Mouse (Mus musculus) cerebellum, postnatal 36 days (tissue): ENCODE measurements at regions not wholly inside any gene's neighbourhood (a gene's known extent, or its start where the extent isn't known, plus 50 kb on each side); places are given as distances from the start of the nearest gene placed in this dataset.

Experiments used
- DNase-seq, 2 experiments: peaks; one replicate each; pipeline ENCODE4 v3.0.0; 2021 to 2022; ENCODE audit warnings: mixed read lengths in 2 of 2

DNA sequence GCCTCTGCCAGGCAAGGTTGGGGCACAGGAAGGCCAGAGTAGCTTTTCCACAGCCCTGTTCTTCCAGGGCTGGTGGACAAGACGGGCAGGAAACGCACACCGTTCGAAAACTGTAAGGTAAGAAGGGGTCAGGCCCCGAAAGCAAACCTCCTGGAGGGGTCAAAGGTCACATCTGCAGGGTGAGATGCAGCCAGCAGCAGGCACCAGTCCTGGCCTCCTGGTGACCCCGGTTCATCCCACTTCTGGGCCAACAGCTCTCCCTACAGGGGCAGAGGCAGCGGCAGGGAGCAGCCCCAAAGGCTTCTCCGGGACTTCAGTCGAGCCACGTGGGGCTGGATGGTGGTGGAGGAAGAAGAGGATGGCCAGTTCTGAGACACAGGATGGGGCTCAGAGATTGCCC lies 98.3 kb downstream of the Rplp1 start:
- no peak for DNase-seq

DNA sequence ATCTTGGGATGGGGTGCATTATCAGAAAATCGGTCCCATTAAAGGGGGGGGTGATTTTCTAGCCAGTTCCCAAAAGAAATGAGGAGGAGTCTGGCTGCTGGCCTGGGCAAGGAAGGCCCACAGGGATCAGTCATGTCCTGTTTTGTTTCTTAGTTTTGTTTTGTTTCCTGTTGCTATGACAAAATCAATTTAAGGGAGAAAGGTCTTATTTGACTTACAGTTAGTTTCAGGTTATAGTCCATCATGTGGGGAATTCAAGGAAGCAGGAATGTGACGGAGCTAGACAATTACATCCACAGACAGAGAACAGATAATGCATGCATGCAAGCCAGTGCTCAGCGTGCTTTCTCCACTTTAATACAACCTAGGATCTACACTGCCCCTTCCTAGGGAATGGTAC lies 101.1 kb downstream of the Rplp1 start:
- no peak for DNase-seq

DNA sequence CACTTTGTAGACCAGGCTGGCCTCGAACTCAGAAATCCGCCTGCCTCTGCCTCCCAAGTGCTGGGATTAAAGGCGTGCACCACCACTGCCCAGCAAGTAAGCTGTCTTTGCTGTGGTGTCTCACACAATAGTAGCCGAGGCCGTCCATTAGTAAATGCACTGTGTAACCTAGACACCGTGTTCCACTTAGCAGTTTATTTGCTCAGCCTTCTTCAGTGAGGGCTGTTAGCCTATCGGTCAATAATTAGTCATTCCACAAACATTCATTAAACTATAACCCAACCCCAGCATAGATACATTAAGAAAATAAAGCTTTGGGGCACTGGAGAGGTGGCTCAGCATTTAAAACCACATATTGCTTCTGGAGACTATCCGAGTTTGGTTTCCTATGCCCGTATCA lies 102.0 kb downstream of the Rplp1 start:
- no peak for DNase-seq

DNA sequence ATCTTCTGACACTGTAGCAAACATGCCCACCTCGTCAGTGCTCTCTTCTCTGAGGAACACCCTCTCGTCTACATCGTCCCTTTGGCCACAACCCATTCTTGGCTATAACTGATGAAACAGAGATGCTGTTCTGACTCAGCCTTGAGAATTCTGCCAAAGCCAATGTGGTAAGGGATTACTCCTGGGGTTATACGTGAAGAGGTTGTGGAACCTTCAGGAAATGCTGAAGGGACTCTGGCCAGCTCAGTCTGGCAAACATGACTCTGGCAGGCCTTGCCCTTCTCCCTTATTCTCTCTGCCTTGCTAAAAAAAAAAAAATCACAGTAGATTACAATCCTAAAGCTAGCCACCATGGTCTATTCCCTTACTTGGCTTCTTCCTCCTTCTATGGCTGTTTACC lies 103.9 kb downstream of the Rplp1 start:
- no peak for DNase-seq

DNA sequence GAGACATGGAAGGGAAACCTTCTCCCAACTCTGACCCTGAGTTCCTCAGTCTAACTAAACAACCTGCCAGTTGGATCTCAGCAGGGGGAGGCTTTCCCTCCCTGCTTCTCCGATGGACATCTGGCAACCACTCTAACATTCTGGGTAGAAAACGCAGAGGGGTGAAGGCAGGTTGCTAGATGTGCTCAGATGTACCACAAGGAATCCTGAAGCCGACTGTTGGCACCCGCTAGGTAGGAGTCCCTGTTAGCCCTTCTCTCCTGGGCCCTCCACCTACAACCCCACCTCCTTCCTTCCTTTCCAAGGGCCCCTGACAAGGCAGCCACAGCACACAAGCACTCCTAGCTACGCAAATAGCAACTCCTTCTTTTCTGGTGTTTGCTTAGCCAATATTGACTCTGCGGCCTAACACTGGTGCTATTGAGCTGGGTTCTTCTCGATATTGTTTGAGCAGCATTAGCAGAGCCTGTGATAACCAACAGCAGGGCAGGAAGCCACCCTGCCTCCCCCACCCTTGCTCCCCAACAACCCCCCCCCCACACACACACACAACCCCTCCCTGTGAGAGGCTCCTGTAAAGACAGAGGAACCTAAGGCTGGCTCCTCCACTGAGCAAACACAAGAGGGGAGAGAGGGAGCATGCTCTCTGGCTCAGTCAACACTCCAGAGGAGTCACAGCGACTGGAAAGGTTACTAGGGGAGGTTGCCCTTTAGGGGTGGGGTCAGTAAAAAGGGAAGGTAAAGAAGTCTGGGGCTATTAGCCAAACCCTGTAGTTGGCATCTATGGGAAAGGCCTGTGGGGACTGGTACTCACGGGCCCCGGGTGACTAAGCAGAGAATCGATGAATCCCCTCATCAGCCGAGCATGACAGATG lies 105.8 kb downstream of the Rplp1 start:
- no peak for DNase-seq

DNA sequence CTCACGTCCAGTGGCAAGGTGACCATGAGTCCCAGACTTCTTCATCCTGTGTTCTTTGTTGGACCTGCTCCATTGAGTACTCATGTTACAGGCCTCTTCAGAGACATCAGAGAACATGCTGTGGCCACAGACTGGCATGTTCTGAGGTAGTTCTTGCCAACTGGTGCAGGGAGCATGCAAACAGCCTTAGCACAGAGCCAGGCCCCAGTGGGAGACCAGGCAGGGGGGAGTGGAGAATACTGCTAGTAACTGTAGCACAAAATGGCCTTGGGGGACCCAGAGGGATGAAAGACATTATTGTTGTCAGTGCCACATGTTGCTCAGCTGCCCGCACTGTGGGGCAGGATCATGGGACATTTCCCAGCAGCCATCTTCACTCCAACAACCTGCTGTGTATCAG lies 108.4 kb downstream of the Rplp1 start:
- no peak for DNase-seq

DNA sequence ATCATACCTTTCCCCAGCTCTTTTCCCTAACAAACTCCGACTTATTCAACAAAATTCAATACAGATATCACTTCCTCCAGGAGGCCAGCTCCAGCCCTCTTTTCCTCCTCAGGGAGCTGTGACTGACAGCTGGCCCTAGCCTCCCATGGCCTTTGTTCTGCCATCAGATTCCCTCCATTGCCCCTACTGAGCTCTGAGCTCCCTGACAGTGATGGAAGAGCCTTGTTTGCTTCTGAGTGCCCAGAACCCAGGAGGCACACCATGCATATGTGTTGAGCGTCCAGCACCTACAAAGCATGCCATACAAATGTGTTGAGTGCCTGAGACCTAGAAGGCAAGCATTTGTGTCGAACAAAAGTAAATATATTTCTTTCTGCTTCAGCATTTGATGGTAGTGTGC lies 110.8 kb downstream of the Rplp1 start:
- no peak for DNase-seq

DNA sequence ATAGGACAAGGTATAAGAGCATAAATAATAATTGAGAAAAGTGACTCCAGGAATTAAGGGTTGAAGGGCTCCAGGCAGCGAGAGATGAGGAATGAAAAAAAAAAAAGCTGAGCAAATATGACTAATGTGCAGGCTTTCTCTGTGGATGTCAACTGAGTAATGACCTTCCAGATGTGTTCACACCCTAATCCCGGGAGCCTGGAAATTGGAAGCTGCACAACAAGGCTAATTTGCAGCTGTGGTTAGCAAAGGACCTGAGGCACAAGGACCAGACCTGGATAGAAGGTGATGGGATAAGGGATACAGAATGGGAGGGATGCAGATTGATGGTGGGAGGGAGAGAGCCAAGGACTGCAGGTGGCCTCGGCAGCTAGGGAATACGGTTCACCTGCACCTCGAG lies 111.6 kb downstream of the Rplp1 start:
- DNase-seq = no peak

DNA sequence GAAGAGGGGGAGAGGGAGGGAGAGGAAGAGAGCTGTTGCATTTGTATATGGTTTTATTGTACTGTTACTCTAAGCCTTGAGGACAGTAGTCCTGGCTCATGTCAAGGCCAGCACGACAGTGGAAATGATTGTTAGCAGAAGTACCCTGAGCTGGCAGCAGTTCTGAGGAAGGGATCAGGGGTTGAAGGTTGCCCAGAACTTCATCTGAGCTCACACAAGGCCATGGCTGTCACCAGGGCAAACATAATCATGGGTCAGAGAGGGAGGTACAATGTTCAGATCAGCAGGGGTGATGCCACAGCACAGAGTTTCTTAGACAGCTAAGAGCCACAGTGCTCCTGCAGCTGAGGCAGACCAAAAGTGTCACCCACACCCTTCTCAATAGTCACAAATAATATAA lies 114.8 kb downstream of the Rplp1 start:
- no peak for DNase-seq

DNA sequence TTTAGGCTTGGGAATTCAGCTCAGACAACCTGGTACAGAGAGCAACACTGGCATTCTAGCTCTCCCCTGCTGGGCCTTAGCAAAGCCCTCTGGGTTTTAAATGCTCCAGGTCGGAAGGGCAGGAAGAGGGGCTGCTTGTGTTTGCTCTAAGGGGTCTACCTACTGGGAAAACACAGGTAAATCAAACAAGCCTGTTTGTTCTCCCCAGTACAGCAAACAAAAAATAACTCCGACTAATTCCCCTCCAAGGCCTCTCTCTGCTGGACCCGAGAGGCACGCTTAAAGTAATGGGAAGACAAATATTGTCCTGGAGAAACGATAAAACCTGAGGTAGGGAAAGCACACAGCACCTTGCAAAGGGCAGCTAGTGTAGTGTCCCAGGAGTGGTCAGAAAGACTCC lies 118.4 kb downstream of the Rplp1 start:
- DNase-seq = no peak

DNA sequence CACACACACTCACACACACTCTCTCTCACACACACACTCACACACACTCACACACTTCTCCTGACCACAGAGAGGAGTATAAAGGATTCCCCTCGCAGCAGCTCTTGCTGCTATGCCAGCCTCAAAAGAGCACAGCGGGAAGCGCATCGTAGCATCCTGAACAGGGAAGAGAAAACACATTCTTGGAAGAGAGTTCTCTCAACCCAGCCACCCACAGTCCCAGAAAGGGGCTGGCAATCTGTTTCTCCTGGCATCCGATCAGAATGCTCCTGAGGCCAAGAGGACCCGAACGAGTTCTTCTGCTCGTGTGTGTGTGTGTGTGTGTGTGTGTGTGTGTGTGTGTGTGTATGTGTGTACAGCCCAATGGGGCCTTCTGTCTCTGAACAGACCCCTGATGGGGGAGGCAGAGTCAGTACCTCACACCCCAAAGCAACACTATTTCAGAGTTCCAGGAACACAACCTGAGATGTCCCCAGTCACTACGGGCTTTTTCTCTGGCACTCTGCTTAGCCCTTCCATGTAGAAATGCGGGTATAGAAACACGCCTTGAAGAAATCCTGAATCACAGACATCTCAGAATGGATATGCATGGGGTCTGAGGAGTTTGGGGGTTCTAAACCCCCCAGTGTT lies 122.8 kb downstream of the Rplp1 start:
- DNase-seq = peak; percentile 87 to 90

DNA sequence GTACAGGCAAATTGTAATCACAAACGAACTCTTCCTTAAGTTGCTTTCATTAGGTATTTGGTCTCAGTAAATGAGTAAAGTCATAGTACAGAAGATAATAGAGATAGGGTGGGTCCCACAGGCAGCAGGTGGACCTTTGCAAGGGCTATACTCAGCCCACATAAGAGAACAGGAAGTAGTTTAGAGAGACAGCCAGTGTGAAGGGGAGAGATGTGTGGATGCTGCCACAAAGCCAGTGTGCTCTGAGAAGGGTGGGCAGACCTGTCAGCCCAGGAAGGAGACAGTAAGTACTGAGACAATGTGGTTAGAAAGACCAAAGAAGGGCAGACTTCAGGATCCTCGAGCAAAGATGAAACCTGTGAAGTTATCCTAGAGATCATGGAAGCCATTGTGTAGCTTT lies 123.5 kb downstream of the Rplp1 start:
- DNase-seq = no peak

DNA sequence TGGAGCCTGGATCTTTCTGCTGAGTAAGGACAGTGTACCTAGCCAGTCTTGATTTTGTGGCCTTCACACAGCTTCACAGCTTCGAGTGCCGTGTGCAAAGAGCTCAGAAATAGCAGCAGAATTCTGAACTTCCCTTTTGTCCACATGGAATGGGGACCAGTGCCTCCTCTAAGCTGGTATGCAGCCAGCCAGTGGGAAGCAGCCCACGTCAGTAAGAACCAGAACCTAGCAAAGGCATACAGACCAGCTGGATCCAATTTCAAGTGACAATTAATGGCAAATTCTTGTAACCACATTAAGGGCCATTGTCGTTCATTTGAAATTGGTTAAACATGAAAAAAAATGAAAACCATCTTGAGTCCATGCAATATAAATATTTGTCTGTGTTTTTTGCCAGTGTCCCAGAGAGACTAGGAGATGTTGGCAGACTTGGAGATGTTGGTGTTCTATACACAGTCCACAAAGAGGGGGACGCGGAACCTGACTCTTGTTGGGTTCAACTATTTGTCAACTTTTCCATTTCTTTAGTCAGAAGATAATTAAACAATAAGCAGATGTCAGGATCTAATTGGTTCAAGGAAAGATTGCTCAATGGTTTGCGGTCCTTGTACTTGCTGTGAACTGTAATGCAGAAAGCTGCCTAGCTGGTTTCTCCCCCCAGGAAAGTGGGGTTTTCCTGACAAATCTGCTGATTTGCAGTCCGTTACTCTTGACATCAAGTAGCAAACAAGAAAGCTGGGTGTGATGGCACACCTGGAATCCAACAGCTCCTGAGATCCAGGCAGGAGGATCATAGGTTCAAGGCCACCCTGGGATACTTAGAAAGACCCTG lies 125.1 kb downstream of the Rplp1 start:
- no peak for DNase-seq

DNA sequence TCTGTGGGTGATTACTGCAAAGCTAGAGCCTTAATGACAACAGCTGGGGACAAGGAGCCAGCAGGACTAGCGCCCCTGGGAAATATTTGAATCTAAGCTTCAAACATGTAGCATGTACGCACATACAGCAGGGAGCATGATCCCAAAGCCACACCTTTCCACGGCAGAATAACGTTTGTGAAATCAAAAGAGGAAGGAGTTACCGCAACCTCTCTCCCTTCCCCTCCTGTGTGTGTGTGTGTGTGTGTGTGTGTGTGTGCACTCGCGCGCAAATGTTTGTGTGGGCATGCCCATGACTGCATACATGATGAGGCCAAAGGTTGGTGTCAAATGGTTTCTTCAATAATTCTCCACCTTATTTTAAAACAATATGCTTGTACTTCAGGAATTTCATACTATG lies 132.9 kb downstream of the Rplp1 start:
- DNase-seq = no peak

DNA sequence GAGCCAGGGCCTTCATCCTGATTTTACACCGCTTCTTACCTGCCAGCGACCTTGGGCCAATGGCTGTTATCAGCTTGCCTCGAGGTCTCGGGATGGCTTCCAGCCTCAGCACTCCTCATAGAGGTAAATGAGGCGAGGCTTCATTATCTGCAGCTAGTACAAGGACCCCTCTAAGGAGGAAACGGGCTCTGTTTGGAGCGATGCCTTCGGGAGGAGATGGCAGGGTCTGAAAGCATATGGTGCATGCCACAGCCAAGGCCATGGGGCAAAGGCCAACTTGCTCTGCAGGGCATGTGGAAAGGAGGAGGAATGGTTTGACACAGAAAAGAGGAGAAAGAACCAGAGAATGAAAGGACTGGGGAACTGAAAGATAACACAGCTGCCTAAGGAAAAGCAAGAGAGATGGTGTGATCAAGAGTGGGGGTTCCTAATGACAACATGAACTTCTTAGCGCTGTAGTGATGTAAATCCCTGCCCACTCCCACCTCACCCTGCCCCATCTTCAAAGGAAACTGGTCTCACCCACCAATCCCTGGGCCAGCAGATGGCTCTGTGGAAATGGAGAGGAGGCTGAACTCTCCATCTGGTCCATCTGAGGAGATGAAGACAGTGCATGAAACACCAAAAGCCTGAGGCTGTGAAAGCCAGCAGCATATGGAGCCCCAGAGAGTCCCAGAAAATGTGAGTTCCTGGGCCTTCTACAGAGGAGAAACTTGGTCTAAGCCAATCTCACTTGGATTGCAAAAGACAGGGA lies 134.0 kb downstream of the Rplp1 start:
- peak; percentile 60 to 66 for DNase-seq

DNA sequence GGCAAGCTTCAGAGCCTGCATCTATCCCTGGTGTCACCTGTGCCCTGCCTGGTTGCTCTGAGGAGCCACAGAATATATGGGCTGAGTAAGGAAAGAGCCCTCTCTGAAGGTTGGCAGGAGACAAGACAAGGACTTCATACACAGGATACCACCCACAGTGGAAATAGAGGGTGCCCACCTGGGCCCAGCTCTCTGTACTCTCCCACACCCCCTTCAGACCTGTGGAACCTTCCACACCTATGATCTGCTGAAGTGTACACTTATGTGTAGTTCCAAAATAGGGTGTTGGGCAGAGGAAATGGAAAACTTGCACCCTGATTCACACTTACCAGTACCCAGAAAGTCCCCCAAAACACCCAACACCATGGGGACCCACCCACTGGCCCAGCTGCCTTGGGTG lies 135.2 kb downstream of the Rplp1 start:
- no peak for DNase-seq

DNA sequence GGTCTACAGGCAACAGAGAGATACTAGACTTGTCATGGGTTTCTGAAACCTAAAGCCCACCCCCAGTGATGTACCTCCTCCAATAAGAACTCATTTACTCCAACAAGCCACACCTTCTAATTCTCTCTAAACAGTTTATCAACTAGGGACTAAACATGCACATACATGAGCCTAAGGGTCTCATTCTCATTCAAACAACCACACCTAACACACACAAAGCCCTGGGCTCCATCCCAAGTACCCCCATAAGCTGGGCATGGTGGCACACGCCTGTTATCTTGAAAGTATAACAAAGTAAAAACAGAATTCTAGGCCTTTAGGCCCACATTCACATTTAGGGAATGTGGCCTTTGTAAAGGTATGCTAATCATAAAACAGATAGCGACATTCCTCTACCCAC lies 137.9 kb downstream of the Rplp1 start:
- no peak for DNase-seq

DNA sequence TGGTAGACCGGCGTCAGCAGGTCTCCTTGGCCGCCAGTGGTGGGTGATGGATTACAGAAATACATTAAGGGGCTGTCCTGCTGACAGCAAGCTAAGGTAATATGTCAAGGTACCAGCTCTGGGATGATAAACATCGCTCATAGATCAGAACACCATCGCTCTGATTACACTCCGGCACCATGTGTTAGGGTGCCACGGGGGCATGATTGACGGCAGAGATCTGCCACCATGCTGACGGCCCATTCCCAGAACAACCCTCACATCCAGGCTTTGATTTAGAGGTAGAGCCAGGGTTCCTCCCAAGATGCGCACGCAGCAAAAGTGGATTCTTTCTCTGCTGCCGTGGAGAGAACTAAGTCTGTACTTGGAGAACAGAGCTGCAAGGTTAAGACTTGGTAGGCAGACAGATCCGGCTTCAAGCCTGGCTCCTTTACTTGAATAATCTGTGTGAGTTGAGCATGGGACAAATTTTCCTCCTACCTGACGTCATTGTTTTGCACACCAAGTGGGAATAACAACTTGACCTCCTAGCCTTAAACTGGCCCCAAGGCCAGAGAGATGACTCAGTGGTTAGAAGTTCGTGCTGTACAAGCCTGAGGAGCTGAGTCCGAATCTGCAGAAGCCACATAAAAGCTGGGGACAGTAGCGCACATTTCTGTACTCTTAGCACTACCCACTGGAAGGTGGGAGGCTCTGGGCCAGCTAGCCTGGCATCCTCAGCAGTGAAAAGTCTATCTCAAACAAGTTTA lies 144.0 kb downstream of the Rplp1 start:
- no peak for DNase-seq

DNA sequence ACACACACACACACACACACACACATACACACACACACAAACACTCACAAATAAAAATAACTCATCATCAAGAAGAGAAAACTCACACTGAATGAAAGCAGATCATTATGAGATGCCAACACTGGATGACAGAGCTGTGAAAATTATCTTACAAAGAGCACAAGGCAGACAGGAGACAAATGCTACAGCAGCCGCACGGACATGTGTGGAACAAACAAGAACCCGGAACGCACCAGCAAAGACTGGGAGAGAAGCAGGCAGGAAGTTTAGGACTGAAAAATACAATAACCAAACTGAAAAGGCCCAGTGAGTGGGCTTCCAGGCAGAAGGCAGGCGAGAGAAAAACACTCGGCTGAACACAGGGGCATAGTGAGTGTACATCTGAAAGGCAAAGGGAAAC lies 148.2 kb downstream of the Rplp1 start:
- no peak for DNase-seq

DNA sequence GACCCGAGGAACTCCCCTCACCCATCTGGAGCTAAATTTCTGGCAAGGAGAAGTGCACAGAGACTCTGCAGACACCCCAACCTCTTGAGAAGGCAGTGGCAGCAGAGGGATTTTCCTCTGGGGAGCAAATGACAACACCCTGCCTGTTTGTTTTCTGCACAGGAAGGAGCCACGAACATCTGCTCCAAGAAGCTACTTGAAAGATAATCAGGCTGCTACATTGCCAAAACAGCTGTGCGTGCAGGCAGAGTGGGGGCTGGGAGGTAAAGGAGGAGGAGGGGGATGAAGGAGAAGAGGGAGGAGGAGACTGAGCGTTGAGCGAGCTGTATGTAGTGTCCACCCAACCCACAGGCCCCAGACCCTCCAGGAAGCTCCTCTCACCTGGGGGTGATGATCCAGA lies 149.0 kb downstream of the Rplp1 start:
- DNase-seq = no peak

DNA sequence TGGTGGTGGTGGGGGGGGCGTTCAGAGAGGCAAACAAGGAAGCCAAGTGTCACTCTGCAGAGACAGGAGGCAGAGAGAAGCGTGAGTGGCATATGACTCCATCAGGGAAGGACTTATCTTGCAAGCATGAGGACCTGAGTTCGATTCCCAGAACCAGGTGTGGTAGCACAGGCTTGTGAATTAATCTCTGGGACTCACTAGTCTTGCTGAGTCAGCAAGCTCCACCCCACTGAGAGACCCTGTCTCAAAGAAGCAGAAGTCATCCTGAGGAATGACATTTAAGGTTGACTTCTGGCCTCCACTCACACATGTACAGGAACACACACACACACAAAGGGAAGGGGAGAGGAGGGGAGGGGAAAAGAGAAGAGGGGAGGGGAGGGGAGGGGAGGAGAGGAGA lies 156.5 kb downstream of the Rplp1 start:
- DNase-seq = no peak

DNA sequence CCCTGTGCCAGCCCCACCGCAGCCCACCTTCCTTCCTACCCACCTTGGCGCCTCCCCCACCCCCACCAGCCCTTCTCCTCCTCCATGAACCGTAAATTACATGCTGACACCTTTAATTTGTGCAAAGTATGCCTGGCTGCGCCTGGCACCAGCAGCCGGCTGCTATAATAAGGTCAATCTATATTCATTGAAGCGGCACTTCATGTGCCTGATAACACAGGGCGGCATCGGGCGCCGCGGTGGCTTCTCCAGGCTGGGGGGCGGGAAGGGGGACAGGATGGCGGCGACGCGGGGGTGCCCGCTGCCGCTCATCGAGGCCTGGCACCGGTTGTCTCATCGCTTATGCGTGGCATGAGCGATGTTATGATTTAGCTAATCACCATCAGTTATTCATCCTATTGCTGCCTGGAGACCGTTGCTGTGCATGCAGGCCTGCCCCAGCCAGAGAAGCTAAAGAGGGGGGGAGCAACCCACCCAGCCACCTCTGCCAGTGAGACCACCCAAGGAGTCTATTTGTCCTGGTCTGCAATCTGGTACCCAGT lies 157.5 kb downstream of the Rplp1 start:
- DNase-seq = peak; percentile 12 to 28
